Mouse (Mus musculus) stomach, adult 2 months (tissue): Measurements from ENCODE around the gene Matn3. TPM values are rescaled to one million over a fixed set of nuclear protein-coding genes. Genes with fewer than 3 reads are reported as not detected.

Source experiments
- polyA plus RNA-seq: library from polyadenylated mRNA; depleted of rRNA; stranded (reverse); fragments of >200 nt; gene quantifications from 2 replicates; pipeline ENCODE4 v1.2.3, GENCODE M21; 2012; rRNA removed

Gene Matn3
- 0.03 and 0.04 TPM in 2 replicates for polyA plus RNA-seq

DNA sequence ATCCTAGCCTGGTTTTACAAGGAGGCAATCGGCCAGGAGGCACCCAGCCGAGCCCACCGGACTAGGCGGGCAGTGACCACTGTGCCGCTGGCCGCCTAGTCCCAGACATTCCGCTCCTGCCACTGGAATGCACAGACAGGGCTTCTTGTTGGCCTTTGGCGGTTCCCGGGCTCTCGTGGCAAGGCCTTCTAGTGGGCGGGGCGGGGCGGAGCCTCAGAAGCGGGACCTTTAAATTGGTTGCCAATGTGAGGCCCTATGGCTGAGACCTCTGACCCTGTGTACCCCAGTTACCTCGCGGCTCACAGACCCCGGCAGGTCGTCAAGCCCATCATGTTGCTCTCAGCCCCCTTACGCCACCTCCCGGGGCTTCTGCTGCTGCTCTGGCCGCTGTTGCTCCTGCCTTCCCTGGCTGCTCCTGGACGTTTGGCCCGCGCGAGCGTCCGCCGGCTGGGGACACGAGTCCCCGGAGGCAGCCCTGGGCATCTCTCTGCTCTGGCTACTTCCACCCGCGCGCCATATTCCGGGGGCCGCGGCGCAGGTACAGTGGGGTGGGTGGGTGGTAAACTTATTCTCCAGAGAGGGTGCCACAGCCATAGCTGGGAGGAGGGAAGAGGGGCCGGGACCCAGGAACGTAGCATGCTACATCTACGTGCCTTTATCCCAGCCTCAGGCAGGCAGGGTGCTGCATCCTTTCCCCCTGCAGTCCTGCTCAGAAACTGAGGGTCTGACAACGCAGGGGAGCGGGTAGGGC is at the start of gene Matn3:
Gene Matn3, plus strand, starts transcription at position 216 of the 751 bp plus-strand sequence.

DNA sequence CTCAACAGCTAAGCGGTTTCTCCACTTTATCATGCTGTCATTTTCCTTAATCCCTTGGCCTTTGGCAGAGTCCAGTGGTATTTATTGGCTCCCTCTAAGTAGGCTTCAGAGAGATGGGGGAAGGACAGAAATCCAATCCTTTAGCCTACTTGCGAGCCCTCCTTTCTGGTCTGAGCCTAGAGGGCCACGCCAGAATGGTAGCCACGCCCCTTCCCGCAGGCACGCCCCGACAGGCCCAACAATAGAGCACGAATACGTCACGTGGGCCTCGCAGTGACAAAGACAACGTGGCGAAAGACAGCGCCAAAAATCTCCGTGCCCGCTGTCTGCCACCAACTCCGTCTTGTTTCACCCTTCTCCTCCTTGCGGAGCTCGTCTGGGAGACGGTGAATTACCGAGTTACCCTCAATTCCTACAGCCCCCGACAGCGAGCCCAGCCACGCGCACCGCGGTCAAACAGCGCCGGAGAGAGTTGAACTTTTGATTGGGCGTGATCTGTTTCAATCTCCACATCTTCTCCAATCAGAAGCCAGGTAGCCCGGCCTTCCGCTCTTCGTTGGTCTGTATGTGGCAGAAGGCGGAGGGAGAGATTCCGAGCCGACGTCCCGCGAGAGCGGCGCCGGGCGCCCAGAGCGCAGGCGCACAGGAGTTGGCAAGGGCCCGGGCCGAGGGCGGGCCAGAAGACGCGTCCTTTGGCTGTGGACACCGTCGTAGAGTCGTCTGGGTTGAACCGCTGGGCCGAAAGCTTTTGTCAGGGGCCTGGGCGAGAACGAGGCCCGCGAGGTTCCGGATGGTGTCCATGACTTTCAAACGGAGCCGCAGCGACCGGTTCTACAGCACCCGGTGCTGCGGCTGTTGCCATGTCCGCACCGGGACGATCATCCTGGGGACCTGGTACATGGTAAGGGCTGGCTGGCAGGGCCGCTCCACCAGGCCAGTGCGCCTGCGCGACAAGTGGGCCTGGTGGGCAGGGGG is 26.0 kb upstream of the Matn3 start, which contains the start of gene Laptm4a:
Gene Laptm4a, plus strand, starts transcription at position 271 of the 975 bp plus-strand sequence.

DNA sequence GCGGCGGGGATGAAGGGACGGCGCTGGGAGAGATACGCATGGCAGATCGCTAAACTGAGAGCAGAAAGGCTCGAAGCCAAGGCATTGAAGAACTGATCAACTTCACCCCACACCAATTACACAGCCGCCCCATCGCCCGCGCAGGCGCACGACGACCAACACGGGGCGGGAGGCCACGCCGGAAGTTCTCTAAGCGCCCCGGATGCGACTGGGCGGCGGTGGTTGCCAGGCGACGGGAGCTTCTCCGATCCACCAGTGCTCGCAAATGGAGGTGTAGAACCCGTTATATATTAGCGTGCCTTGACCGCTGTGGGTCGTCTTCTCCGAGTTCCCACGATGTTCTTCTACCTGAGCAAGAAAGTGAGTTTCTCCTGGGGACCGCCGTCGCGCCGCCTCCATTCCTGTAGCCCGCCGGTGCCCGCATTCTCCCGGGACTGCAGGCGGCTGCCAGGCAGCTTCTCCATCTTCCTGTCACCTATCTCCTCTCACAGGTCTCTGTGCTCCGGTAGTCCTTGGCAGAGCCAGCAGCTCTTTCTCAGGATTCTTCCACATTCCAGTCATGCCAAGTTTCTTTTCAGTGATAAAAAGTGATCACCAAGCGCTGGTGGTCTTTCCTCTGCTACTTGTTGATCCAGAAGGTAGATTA is 26.2 kb downstream of the Matn3 start, which contains the start of gene Wdr35:
Gene Wdr35, plus strand, starts transcription at position 73 of the 646 bp plus-strand sequence.

Other genes with a start within 250 kb of the Matn3 start
- gene Sdc1, start 176.6 kb upstream of the Matn3 start, polyA plus RNA-seq: 83.5 and 107 TPM in 2 replicates
- gene Laptm4a, start 26.3 kb upstream of the Matn3 start, polyA plus RNA-seq: 51.6 and 63.2 TPM in 2 replicates
- 0.17 and 0.24 TPM in 2 replicates for gene Wdr35, start 26.0 kb downstream of the Matn3 start, polyA plus RNA-seq
- 3.9 and 11.0 TPM in 2 replicates for gene Ttc32, start 82.1 kb downstream of the Matn3 start, polyA plus RNA-seq